Mouse (Mus musculus) adrenal gland, adult 2 months (tissue): ENCODE results near the gene Pecr. TPM values are rescaled to one million over a fixed set of nuclear protein-coding genes. Genes with fewer than 3 reads are reported as not detected.
"Not testable (repeated sequence)": the region's sequence is repeated elsewhere in the genome, so short reads cannot be mapped to it uniquely, and the experiment has no call there.

Experiments
- DNase-seq: peaks from one replicate; pipeline ENCODE4 v3.0.0; 2021
- polyA plus RNA-seq: library from polyadenylated mRNA; depleted of rRNA; stranded (reverse); fragments of >200 nt; gene quantifications from 2 replicates; pipeline ENCODE4 v1.2.3, GENCODE M21; 2012
- total RNA-seq, 2 experiments: library from RNA; stranded (reverse); gene quantifications; 2 replicates each; pipeline ENCODE4 v1.2.3; 2021

Gene Pecr
- total and polyA plus RNA-seq, 3 experiments: 7.0 to 33.6 (median 20.4) TPM

- DNase-seq: peak; percentile 86
Observed at GRCm38 (mm10) chr1:72236363-72237006, 47.6 kb downstream of the Pecr start.

GRCm38 (mm10) chr1:72232592-72232991 lies 51.5 kb downstream of the Pecr start:
- DNase-seq: not testable (repeated sequence)

- DNase-seq: peak; percentile 27
Observed at GRCm38 (mm10) chr1:72228974-72229373, 55.1 kb downstream of the Pecr start.

GRCm38 (mm10) chr1:72227546-72227945 lies 56.6 kb downstream of the Pecr start:
- DNase-seq: no peak

- no peak for DNase-seq
Observed at GRCm38 (mm10) chr1:72226887-72227481, 57.1 kb downstream of the Pecr start.

- DNase-seq: peak; percentile 27
Observed at GRCm38 (mm10) chr1:72226172-72226886, 57.8 kb downstream of the Pecr start.

GRCm38 (mm10) chr1:72225720-72226171 lies 58.4 kb downstream of the Pecr start:
- peak; percentile 89 for DNase-seq

- no peak for DNase-seq
Observed at GRCm38 (mm10) chr1:72225054-72225718, 58.9 kb downstream of the Pecr start.

GRCm38 (mm10) chr1:72220008-72220407 lies 64.1 kb downstream of the Pecr start:
- no peak for DNase-seq

GRCm38 (mm10) chr1:72219116-72219515 lies 65.0 kb downstream of the Pecr start:
- no peak for DNase-seq

- no peak for DNase-seq
Observed at GRCm38 (mm10) chr1:72218626-72219025, 65.5 kb downstream of the Pecr start.

GRCm38 (mm10) chr1:72216761-72217160 lies 67.4 kb downstream of the Pecr start:
- no peak for DNase-seq

- no peak for DNase-seq
Observed at GRCm38 (mm10) chr1:72215174-72215573, 68.9 kb downstream of the Pecr start.

GRCm38 (mm10) chr1:72214470-72214961 lies 69.6 kb downstream of the Pecr start:
- no peak for DNase-seq

GRCm38 (mm10) chr1:72213954-72214353 lies 70.2 kb downstream of the Pecr start:
- no peak for DNase-seq

GRCm38 (mm10) chr1:72211701-72212699 lies 72.1 kb downstream of the Pecr start, which contains the start of gene Mreg:
TSS of gene Mreg (minus strand) at chr1:72212307.
- DNase-seq: peak; percentile 85

- DNase-seq: no peak
Observed at GRCm38 (mm10) chr1:72210803-72211679, 73.1 kb downstream of the Pecr start.
